Mouse (Mus musculus) embryonic fibroblast, embryonic 13.5 days (primary cell): ENCODE measurements at regions not wholly inside any gene's neighbourhood (a gene's known extent, or its start where the extent isn't known, plus 50 kb on each side); places are given as distances from the start of the nearest gene placed in this dataset.

Experiments
- CTCF ChIP-seq: IDR thresholded peaks from 2 replicates; pipeline ENCODE4 v1.5.1; 2011; ENCODE audit warnings: mild to moderate bottlenecking, control low read depth, low read length, moderate library complexity, borderline replicate concordance; ENCODE audit not compliant: insufficient read depth
- POLR2A ChIP-seq: IDR thresholded peaks from 2 replicates; pipeline ENCODE4 v1.6.1; 2011; ENCODE audit warnings: low read depth, mild to moderate bottlenecking, control low read depth, low read length, moderate library complexity

GRCm38 (mm10) chr9:33187187-33187586, 551.2 kb downstream of the Ets1 start:
- TF ChIP-seq CTCF (no peak), POLR2A (no peak)
